Mouse (Mus musculus): ENCODE measurements around the gene Unc5c. TPM values are rescaled to one million over a fixed set of nuclear protein-coding genes. Genes with fewer than 3 reads are reported as not detected.

Gene Unc5c
- polyA plus RNA-seq, 1 experiment = not detected

DNA sequence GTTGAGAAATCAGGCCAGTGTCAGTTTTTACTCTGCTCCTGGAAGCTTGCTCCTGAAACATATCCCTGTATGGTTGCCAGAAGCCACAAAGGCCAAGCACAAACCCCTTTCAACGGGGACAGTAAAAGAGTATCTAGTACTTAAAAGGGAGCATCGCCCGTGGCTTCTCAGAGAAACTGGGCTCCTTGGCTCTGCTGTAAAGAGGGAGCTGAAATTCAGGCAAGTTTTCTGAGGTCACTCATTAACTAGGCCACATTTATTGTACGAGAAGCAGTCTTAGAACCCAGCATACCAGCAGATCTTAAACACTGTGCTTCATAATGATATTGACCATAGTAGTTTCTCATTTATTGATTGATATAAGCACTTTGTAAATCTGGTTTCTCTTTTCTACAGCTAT lies 317.5 kb downstream of the Unc5c start:
- H3K27ac ChIP-seq (ENCODE audit: insufficient read depth, low read depth, low read length) = no peak overlapping the region
- TF ChIP-seq CTCF (IDR thresholded peaks at IDR 0.05; ENCODE audit: low read depth, low read length) (no peak), POLR2A (IDR thresholded peaks at IDR 0.05; ENCODE audit: borderline replicate concordance, low read depth, low read length) (no peak)
- no peak overlapping the region for H3K4me3 ChIP-seq (ENCODE audit: insufficient read depth, low read length)
- H3K4me1 ChIP-seq (ENCODE audit: control insufficient read depth, insufficient read depth, low read length) = no peaks in the 10 kb centered on the region

- H3K4me3 ChIP-seq (ENCODE audit: insufficient read depth, low read length) = no peak overlapping the region
- TF ChIP-seq CTCF (IDR thresholded peaks at IDR 0.05; ENCODE audit: low read depth, low read length) (no peak), POLR2A (IDR thresholded peaks at IDR 0.05; ENCODE audit: borderline replicate concordance, low read depth, low read length) (no peak)
Observed at GRCm38 (mm10) chr3:141791026-141791780, 326.2 kb downstream of the Unc5c start.

GRCm38 (mm10) chr3:141792106-141792505 lies 327.1 kb downstream of the Unc5c start:
- Histone ChIP-seq H3K27ac (ENCODE audit: insufficient read depth, low read depth, low read length) (no peak overlapping the region), H3K4me1 (ENCODE audit: control insufficient read depth, insufficient read depth, low read length) (no peaks in the 10 kb centered on the region), H3K4me3 (ENCODE audit: insufficient read depth, low read length) (no peak overlapping the region)
- TF ChIP-seq POLR2A (IDR thresholded peaks at IDR 0.05; ENCODE audit: borderline replicate concordance, low read depth, low read length) (no peak), CTCF (IDR thresholded peaks at IDR 0.05; ENCODE audit: low read depth, low read length) (no peak)

More at GRCm38 (mm10) chr3:141791026-141791780, 326.2 kb downstream of the Unc5c start:
- no peak overlapping the region for H3K27ac ChIP-seq (ENCODE audit: insufficient read depth, low read depth, low read length)
- H3K4me1 ChIP-seq (ENCODE audit: control insufficient read depth, insufficient read depth, low read length) = no peaks in the 10 kb centered on the region

DNA sequence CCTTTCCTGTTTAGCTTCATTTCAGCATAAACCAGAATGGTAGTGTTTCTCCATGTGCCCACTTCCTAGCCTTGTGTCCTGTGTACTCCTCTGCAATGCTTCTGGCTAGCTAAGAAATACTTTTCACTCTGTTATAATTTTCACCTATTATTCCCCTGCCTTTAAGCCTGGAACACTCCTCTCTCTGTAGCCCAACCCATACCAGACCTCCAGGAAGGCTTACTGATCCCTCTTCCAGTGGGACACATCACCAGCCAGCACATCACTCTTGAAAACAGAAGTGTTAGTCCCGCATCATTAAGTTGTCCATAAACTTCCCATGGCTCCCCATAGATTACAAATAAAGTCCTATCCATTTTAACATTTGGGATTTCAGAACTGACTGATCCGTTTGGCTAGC lies 328.7 kb downstream of the Unc5c start:
- Histone ChIP-seq H3K4me1 (ENCODE audit: control insufficient read depth, insufficient read depth, low read length) (no peaks in the 10 kb centered on the region), H3K27ac (ENCODE audit: insufficient read depth, low read depth, low read length) (no peak overlapping the region), H3K4me3 (ENCODE audit: insufficient read depth, low read length) (no peak overlapping the region)
- no peak for TF ChIP-seq POLR2A (IDR thresholded peaks at IDR 0.05; ENCODE audit: borderline replicate concordance, low read depth, low read length)
- TF ChIP-seq CTCF (IDR thresholded peaks at IDR 0.05; ENCODE audit: low read depth, low read length) = no peak

DNA sequence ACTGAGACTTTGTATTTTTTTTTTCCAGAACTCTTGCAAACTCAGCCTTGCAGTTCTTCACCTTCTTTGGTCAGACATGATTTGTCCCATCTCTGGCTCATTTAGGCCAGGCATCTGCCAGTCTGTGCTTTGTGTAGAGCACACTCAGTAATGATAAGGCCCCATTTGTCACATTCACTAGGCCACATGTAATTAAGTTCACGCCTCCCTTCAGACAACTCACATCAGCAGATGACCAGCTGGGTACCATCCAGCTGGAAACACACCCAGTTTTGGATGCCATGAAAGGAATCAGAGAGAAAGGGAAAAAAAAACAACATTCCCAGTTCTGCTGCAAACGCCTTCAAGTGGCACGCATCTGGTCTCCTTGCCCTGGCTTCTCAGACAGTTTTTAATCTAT lies 329.4 kb downstream of the Unc5c start:
- no peak for TF ChIP-seq POLR2A (IDR thresholded peaks at IDR 0.05; ENCODE audit: borderline replicate concordance, low read depth, low read length)
- TF ChIP-seq CTCF (IDR thresholded peaks at IDR 0.05; ENCODE audit: low read depth, low read length) = no peak
- no peaks in the 10 kb centered on the region for H3K4me1 ChIP-seq (ENCODE audit: control insufficient read depth, insufficient read depth, low read length)
- H3K27ac ChIP-seq (ENCODE audit: insufficient read depth, low read depth, low read length) = no peak overlapping the region
- H3K4me3 ChIP-seq (ENCODE audit: insufficient read depth, low read length) = no peak overlapping the region

DNA sequence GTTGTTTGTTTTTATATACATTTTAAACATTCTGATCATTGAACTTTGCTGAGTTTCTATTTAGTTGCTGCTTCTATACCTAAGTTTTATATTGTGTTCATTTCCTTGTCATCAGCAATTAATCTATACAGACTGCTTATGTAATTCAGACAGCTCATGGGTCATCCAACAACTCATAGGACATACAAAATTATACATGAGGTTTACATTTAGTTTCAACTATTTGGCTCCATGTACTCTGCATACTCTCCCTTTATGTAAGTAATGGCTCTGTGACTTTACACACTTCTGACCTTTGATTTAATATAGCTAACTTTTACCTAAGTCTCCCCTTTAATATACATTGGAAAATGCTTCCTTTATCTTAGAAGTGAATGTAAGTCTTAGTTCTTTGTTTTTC lies 332.4 kb downstream of the Unc5c start:
- H3K4me3 ChIP-seq (ENCODE audit: insufficient read depth, low read length) = no peak overlapping the region
- TF ChIP-seq POLR2A (IDR thresholded peaks at IDR 0.05; ENCODE audit: borderline replicate concordance, low read depth, low read length) (no peak), CTCF (IDR thresholded peaks at IDR 0.05; ENCODE audit: low read depth, low read length) (no peak)
- no peak overlapping the region for H3K27ac ChIP-seq (ENCODE audit: insufficient read depth, low read depth, low read length)
- no peaks in the 10 kb centered on the region for H3K4me1 ChIP-seq (ENCODE audit: control insufficient read depth, insufficient read depth, low read length)

- TF ChIP-seq CTCF (IDR thresholded peaks at IDR 0.05; ENCODE audit: low read depth, low read length) (no peak), POLR2A (IDR thresholded peaks at IDR 0.05; ENCODE audit: borderline replicate concordance, low read depth, low read length) (no peak)
- Histone ChIP-seq H3K27ac (ENCODE audit: insufficient read depth, low read depth, low read length) (no peak overlapping the region), H3K4me1 (ENCODE audit: control insufficient read depth, insufficient read depth, low read length) (no peaks in the 10 kb centered on the region), H3K4me3 (ENCODE audit: insufficient read depth, low read length) (no peak overlapping the region)
Observed at GRCm38 (mm10) chr3:141797789-141798188, 332.8 kb downstream of the Unc5c start.

DNA sequence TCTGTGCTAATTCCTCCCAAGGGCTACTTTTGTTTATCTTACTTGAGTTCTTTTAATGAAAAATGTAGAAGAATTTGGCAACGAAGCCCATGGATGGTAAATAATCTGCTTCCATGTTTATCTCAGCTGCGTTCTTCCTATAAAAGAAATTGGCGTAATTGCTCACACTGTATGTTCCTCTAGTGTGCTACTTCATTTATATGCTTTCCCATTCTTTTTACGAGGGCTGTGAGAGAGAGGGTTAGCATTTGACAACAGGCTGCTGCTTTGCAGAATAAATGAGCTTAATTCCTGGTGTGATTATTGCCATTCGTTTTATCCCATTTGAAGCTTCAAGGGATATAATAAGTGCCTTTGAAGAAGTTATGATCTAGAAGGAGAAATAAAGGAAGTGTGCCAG lies 339.1 kb downstream of the Unc5c start:
- no peak for TF ChIP-seq POLR2A (IDR thresholded peaks at IDR 0.05; ENCODE audit: borderline replicate concordance, low read depth, low read length)
- no peak for TF ChIP-seq CTCF (IDR thresholded peaks at IDR 0.05; ENCODE audit: low read depth, low read length)
- no peak overlapping the region for H3K4me3 ChIP-seq (ENCODE audit: insufficient read depth, low read length)

GRCm38 (mm10) chr3:141809581-141809980 lies 344.6 kb downstream of the Unc5c start:
- no peak overlapping the region for H3K4me3 ChIP-seq (ENCODE audit: insufficient read depth, low read length)
- H3K4me1 ChIP-seq (ENCODE audit: control insufficient read depth, insufficient read depth, low read length) = no peaks in the 10 kb centered on the region
- H3K27ac ChIP-seq (ENCODE audit: insufficient read depth, low read depth, low read length) = no peak overlapping the region
- TF ChIP-seq CTCF (IDR thresholded peaks at IDR 0.05; ENCODE audit: low read depth, low read length) = no peak
- TF ChIP-seq POLR2A (IDR thresholded peaks at IDR 0.05; ENCODE audit: borderline replicate concordance, low read depth, low read length) = no peak

More for the DNA sequence above, 339.1 kb downstream of the Unc5c start:
- H3K27ac ChIP-seq (ENCODE audit: insufficient read depth, low read depth, low read length) = no peak overlapping the region
- H3K4me1 ChIP-seq (ENCODE audit: control insufficient read depth, insufficient read depth, low read length) = no peaks in the 10 kb centered on the region

DNA sequence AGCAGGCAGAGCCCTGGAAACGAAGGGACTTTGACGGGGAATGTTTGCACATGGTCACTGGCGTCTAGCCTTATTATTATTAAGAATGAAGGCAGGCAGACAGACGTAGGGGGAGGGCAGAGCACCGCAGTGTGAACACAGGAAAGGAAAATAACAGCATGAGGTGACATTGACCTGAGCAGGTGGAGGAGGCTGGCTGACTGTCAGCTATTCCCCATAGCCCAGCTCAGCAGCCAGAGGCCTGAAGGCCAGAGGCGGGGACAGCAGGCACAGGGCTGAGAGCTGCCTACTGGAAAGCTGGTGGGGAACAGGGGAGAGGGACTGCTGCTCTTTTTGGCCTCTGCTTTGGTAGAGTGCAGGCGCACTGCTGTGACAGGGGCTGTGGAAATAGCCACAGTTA lies 345.9 kb downstream of the Unc5c start:
- no peak for TF ChIP-seq POLR2A (IDR thresholded peaks at IDR 0.05; ENCODE audit: borderline replicate concordance, low read depth, low read length)
- no peak for TF ChIP-seq CTCF (IDR thresholded peaks at IDR 0.05; ENCODE audit: low read depth, low read length)
- Histone ChIP-seq H3K27ac (ENCODE audit: insufficient read depth, low read depth, low read length) (no peak overlapping the region), H3K4me1 (ENCODE audit: control insufficient read depth, insufficient read depth, low read length) (no peaks in the 10 kb centered on the region), H3K4me3 (ENCODE audit: insufficient read depth, low read length) (no peak overlapping the region)

All from bone marrow macrophage, adult 2 months (primary cell).